Mouse (Mus musculus): ENCODE results near the gene Gm13030. TPM values are rescaled to one million over a fixed set of nuclear protein-coding genes. Genes with fewer than 3 reads are reported as not detected.
"Not testable (repeated sequence)": the region's sequence is repeated elsewhere in the genome, so short reads cannot be mapped to it uniquely, and the experiment has no call there.

The Gm13030 gene
- total RNA-seq, 2 experiments from 2014 or later: not detected

GRCm38 (mm10) chr4:138875275-138875674 is 1.5 kb upstream of the Gm13030 start:
- DNase-seq (ENCODE audit: low spot score in 2 of 2); intact Hi-C loops (cut with DNase I): not testable (repeated sequence)

DNA sequence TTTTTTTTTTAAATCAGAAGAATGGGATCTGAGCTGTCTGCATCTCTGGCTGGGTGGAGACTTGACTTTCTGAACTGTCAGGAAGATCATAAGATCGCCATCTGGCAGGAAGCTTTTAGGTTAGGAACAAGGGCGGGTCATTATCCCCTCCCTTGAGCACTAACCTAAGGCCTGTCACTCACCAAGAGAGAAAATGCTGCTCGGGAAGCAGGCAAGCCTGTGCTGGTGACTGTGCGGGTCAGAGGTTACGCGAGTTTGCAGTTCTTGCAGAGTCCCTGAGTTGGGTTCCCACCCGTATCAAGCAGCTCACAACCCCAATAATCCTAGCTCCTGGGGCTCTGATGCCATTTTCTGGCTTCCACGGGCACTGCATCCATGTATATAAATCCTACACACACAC is 5.1 kb downstream of the Gm13030 start:
- no peak for DNase-seq (ENCODE audit: low spot score in 2 of 2)
- intact Hi-C loops (cut with DNase I): no loop called here

- intact Hi-C loops (cut with DNase I): loop anchor here (1.0 kb wide), 1 partner anchor 18 kb away; no protein-coding TSS in a partner anchor
- DNase-seq (ENCODE audit: low spot score in 2 of 2): peak; percentile 88 to 89
These were observed 7.4 kb downstream of the Gm13030 start for GRCm38 (mm10) chr4:138866413-138866812.

DNA sequence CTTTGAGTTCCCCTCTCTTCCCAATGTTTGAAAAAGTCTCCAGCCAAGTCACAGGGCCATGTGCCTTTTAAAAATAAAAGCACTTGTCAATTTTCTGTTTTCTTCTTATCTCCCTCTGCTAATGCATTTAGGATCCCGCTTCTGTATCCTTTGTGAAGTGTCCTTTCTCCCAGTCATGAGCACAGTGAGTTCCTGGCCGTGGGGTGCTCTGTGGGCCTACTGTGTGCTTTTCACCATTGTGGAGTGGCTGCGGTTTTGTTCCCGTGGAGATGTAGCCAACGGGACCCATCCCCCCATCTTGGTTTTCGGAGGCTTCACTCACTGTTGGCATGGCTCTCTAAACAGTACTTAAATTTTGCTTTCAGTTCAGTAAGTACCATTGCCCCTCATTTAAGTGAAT is 7.8 kb downstream of the Gm13030 start:
- DNase-seq (ENCODE audit: low spot score in 2 of 2): no peak
- intact Hi-C loops (cut with DNase I): loop anchor here (1.0 kb wide), 1 partner anchor 18 kb away; no protein-coding TSS in a partner anchor

DNA sequence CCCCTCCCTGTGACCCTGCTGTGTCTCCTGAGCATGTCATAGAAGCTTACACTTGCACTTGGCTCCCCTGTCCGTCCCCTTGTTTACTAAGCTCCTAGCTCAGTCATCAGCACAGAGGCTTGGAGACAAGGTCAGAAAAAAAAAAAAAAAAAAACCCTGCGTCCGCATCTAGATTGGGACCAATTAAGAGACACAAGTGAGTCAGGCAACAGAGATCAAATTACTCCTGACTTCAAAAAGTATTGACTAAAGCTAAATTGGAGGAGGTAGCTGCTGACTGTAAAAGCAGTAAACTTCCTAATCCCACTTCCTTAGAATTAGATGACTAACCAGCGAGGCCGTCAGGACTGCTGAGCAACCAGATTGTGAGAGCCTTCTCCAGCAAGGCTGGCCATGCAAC is 8.7 kb downstream of the Gm13030 start:
- DNase-seq (ENCODE audit: low spot score in 2 of 2): no peak
- intact Hi-C loops (cut with DNase I): no loop called here

GRCm38 (mm10) chr4:138863344-138863998 is 10.3 kb downstream of the Gm13030 start, which contains the start of gene Pla2g5:
Gene Pla2g5 (minus strand): TSS chr4:138863482.
- intact Hi-C loops (cut with DNase I): no loop called here
- DNase-seq (ENCODE audit: low spot score in 2 of 2): no peak

DNA sequence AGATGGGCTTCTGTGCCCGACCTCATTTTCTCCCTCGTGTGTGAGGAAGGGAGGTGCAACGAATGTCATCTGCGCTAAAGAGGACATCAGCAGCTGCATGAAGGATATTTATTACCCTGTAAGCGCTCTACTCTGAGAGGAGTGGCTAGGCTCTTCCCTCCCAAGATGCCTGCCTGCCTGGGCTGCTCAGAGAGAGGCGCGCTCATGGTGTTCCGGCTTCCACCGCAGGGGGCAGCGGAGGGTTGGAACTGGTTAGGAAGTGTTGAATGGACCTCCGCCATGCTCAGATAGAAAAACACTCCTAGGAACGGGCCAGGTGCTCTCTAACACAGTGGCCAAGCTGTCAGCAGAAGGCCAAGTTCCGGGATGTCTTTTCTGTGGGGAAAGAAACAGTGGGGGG is 14.0 kb downstream of the Gm13030 start:
- intact Hi-C loops (cut with DNase I): loop anchor here (10.0 kb wide), 1 partner anchor 535 kb away; the partner anchor contains the start of gene Pink1
- DNase-seq (ENCODE audit: low spot score in 2 of 2): peak; percentile 84 to 92

GRCm38 (mm10) chr4:138859245-138859644 is 14.5 kb downstream of the Gm13030 start:
- intact Hi-C loops (cut with DNase I): loop anchor here (10.0 kb wide), 1 partner anchor 534 kb away; the partner anchor contains the start of gene Pink1
- DNase-seq (ENCODE audit: low spot score in 2 of 2): peak in 1 of 2 experiments; percentile 69

DNA sequence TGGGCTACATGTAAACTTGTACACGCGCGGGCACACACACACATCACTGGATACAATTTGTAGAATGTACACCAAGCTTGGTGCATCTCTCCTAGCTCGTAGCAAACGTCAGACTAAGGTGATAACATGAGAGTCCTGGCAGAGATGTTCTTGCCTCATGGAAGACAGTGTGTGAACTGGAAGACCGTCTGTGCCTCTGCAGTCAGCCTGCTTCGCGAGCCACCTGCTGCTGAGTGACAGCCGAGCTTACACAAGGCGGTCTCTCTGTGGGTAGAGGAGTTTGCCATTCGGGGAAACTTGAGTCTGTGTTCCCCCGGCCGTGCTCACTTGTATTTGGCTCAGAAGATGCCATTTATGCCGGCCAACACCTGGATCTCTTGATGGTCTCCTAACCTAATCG is 15.3 kb downstream of the Gm13030 start:
- intact Hi-C loops (cut with DNase I): loop anchor here (10.0 kb wide), 1 partner anchor 534 kb away; the partner anchor contains the start of gene Pink1
- DNase-seq (ENCODE audit: low spot score in 2 of 2): peak; percentile 57 to 84

- intact Hi-C loops (cut with DNase I): loop anchor here (10.0 kb wide), 1 partner anchor 533 kb away; the partner anchor contains the start of gene Pink1
These were observed 16.2 kb downstream of the Gm13030 start for GRCm38 (mm10) chr4:138857576-138857975.

DNA sequence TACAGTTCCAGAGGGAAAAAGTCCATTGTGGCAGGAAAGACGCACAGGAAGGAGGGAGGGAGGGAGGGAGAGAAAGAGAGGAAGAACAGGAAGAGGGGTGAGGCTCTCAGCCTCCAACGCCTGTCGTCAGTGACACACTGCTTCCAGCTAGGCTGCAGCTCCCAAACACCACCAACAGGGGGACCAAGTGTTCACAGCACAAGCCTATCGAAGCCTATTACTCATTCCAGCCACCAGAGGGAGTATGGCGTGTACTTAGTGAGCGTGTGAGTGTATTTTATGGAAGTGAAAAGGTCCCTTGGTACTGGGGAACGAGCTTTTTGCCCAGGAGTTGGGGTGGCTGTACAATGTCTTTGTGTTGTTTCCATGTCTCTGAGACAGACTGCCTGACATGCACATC is 17.3 kb downstream of the Gm13030 start:
- intact Hi-C loops (cut with DNase I): loop anchor here (10.0 kb wide), 1 partner anchor 532 kb away; the partner anchor contains the start of gene Pink1
- peak; percentile 79 to 93 for DNase-seq (ENCODE audit: low spot score in 2 of 2)

More at GRCm38 (mm10) chr4:138857576-138857975, 16.2 kb downstream of the Gm13030 start:
- DNase-seq (ENCODE audit: low spot score in 2 of 2): no peak

DNA sequence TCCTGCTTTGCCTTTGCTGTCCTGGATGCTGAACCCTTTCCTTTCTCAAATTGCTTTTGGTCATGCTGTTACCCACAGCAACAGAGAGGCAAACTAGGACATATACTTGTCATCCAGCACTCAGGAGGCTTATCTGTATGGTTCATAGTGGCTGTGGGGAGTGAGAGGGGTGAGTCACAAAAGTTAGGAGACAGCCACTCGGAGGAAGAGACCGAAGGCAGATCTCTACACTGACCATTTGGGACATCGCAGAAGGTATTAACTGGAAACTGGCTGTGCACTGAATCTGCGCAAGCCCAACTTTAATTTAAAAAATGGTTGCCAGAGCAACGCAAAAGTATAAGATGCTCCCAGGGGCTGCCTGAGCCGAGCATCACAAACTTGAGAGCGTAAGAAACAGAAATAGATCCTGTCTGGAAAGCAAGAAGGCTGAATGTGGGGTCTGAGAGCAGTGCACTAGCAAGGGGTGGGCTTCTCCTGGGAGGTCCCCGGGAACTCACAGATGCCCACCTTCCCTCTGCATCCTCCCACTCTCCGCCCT is 18.6 kb downstream of the Gm13030 start:
- DNase-seq (ENCODE audit: low spot score in 2 of 2): peak; percentile 51 to 64

DNA sequence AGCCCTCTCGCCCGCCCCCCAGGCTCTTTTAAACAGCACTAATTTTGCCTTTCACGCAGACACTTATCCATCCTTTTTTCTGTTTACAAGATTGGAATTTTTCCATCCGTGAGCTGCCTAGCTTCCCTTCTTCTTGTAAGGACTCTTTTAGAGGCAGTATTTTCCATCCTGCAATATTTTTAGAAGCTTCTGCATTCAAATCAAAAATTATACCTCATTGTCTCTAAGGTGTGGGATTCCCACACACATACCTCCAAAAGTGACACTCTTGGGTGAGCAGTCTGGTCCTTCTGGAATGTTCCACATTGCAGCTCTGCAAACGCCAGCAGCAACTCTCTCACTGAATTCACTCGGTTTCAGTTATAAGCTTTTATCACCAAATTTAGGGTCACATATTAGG is 20.8 kb downstream of the Gm13030 start:
- no peak for DNase-seq (ENCODE audit: low spot score in 2 of 2)
- intact Hi-C loops (cut with DNase I): loop anchor here (2.0 to 10.0 kb wide), 2 partner anchors 406 to 528 kb away; partner anchors contain the start of gene Pink1

More for the DNA sequence above, 18.6 kb downstream of the Gm13030 start:
- intact Hi-C loops (cut with DNase I): loop anchor here (10.0 kb wide), 1 partner anchor 530 kb away; the partner anchor contains the start of gene Pink1

DNA sequence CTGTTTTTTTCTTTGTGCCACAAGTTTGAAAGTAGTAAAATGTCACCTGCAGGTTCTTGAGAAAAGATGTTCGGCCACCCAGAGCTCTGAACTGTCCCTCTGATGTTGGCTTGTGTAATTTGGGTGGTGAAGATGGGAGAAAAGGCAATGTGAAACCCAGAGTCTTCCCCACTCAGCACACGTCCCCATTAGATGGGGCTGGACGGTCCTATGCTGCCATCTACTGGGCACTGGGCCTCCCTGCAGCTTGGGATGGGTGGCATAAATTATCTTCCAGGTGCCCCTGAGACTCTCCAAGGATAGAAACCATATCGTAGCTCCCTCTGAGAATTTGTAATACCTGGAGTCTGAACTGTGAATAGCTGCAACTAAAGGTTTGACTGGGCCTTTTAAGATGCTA is 22.3 kb downstream of the Gm13030 start:
- DNase-seq (ENCODE audit: low spot score in 2 of 2): peak; percentile 82 to 86
- intact Hi-C loops (cut with DNase I): loop anchor here (1.0 to 10.0 kb wide), 3 partner anchors 103 to 527 kb away; partner anchors contain the start of gene Pink1

- peak; percentile 85 to 94 for DNase-seq (ENCODE audit: low spot score in 2 of 2)
- intact Hi-C loops (cut with DNase I): no loop called here
These were observed 32.4 kb downstream of the Gm13030 start for GRCm38 (mm10) chr4:138841386-138841785.

DNA sequence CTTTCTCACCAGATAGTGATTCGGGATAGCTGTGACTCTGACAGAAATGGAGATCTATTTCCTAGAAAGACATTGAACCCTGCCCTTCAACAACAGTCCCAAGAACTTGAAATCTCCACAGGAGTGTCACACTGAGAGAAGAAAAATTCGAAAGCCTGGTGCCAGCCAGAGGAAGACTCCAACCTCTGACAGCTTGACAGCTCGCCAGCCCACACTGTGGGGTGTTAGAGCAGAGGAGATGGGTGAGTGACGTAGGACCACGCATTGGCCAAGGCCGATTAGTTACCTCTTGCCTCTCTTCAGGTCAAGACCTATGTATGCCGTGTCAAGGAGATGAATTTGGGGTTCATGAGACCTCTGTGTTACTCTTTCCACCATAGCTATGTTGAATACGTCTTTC is 33.0 kb downstream of the Gm13030 start:
- no peak for DNase-seq (ENCODE audit: low spot score in 2 of 2)
- intact Hi-C loops (cut with DNase I): no loop called here

GRCm38 (mm10) chr4:138839806-138840205 is 34.0 kb downstream of the Gm13030 start:
- no peak for DNase-seq (ENCODE audit: low spot score in 2 of 2)
- intact Hi-C loops (cut with DNase I): loop anchor here (5.0 kb wide), 1 partner anchor 38 kb away; no protein-coding TSS in a partner anchor

DNA sequence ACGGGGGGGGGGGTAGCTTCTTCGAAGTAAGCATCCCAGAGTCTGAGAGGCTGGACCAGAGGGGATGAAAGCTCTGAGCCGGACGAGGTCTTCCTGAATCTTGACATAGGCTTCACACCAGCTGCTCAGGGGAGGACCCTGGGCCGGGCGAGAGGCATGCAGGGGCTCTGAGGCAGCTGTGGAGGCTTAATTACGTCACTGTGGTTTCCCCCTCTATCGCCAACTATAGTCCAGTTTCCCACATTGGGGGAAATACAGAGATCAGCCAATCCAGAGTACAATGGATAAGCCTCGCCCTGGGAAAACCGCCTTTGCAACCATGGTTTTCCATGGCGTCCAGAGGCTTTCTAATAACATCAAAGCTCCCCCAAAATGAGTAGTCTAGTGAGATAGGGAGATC is 46.6 kb downstream of the Gm13030 start:
- intact Hi-C loops (cut with DNase I): no loop called here
- no peak for DNase-seq (ENCODE audit: low spot score in 2 of 2)

GRCm38 (mm10) chr4:138825751-138826567 is 47.8 kb downstream of the Gm13030 start:
- DNase-seq (ENCODE audit: low spot score in 2 of 2): no peak
- intact Hi-C loops (cut with DNase I): no loop called here
